Mouse (Mus musculus): ENCODE results near the gene Cdh3.

GRCm38 (mm10) chr8:106518763-106519162, 8.1 kb downstream of the Cdh3 start:
- TF ChIP-seq CTCF (IDR thresholded peaks at IDR 0.05; ENCODE audit: control insufficient read depth, insufficient read depth, insufficient replicate concordance, low read depth, low read length) (no peak), POLR2A (IDR thresholded peaks at IDR 0.05; ENCODE audit: control insufficient read depth, low read depth, low read length) (no peak)
